Mouse (Mus musculus) ES-E14 (cell line): ENCODE measurements around the gene Scfd2.

Source experiments
- MAFK ChIP-seq: IDR thresholded peaks from 2 replicates; pipeline ENCODE4 v1.6.1; 2014; ENCODE audit warnings: mild to moderate bottlenecking, low read depth, low read length, inconsistent platforms; ENCODE audit not compliant: insufficient read depth
- ZNF384 ChIP-seq: IDR thresholded peaks from 2 replicates; pipeline ENCODE4 v1.6.1; 2012; ENCODE audit warnings: low read depth, low read length, inconsistent platforms

DNA sequence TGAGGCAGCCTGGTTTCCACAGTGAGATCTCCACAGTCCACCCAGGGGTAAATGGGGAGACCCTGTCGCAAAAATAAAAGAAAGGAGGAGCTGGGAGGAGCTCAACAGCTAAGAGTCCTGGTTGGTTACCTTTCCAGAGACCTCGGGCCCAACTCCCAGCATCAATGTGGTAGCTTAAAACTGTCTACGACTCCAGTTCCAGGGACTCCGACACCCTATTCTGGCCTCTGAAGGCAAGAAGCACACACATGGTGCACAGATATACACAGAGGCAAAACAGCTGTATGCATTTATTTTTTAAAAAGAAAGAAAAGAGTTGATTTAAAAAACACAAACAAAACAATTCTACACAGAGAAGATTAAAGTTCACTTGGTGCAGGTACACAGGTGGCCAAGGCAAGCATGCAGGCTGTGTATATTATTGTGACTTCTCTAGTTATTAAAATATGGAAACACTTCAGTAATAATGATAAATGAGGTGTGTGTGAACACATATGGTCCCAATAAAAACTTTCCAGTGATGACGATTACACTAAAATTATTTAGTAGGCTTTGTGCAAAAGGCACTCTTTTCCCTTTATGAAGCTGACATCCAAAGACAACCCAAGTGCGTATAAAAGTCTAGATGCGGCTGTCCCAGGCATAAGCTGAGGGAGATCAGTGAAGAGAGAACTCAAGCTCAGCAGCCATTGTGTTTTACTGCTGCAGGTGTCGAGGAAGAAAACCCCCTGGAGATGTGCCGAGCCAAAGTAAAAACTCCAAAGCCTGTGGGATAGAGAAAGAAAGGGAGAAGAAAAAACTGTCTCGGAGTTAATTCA lies 83.8 kb downstream of the Scfd2 start:
- TF ChIP-seq ZNF384 (no peak), MAFK (no peak)
